Mouse (Mus musculus) heart, adult 11 months (tissue): Measurements from ENCODE around the gene Myo5c.

Experiments
- DNase-seq: peaks from one replicate; pipeline ENCODE4 v3.0.0; 2022

Gene Myo5c

GRCm38 (mm10) chr9:75338016-75338415 is 106.2 kb downstream of the Myo5c start:
- DNase-seq, result no peak

GRCm38 (mm10) chr9:75342433-75342832 is 110.6 kb downstream of the Myo5c start:
- DNase-seq, result no peak

GRCm38 (mm10) chr9:75347458-75347857 is 115.6 kb downstream of the Myo5c start, which contains the start of gene Bcl2l10:
Gene Bcl2l10 (plus strand): TSS chr9:75347758.
- DNase-seq, result no peak

GRCm38 (mm10) chr9:75348066-75348465 is 116.2 kb downstream of the Myo5c start:
- no peak for DNase-seq

DNA sequence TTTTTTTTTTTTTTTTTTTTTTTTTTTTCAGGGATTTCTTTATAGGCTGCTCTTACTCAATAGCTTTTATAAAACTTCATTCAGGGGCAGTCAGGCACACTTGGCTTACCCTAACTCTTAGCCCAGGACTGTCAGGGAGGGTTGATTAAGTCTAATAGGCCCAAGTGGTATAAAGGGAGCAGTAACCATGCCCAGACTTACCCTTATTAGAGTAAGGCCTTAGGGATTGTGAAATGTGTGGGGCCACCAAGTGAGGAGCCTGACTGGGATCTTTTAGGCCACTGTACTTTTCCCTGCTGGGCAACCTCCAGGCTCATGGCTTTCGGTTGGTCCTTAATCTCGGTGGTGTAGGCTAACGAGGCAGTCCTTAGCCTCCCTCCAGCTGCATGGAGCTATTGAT is 116.8 kb downstream of the Myo5c start:
- DNase-seq, result no peak

DNA sequence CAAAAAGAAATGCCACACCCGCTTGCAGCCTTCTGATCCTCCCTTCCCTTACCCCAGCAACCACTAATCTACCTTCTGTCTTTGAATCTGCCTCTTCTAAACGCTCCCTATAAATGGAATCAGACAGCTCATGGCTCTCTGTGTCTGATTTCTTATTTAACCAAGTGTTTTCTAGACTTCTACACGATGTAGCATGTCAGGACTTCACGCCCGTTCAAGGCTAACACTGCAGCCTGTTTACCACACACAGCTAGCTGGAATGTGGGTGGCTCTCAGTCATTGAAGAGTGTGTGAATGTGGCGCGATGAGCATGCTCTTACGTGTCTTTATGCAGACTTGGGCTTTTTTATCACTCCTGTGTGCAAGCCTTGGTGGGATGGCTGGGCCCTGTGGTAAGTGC is 121.3 kb downstream of the Myo5c start:
- no peak for DNase-seq
